Mouse (Mus musculus) kidney, embryonic 14.5 days (tissue): ENCODE measurements around the gene Ctsd. TPM values are rescaled to one million over a fixed set of nuclear protein-coding genes. Genes with fewer than 3 reads are reported as not detected.

Source experiments
- ATAC-seq: fragments of 200-750 bp; cut with Nextera tagmentation; 2 replicates; pipeline ENCODE4 v1.8.0; 2017; ENCODE audit warnings: moderate number of reproducible peaks, mild to moderate bottlenecking, moderate TSS enrichment, moderate library complexity; ENCODE audit not compliant: low FRiP score, low TSS enrichment
- H3K27ac ChIP-seq: fragments of 300-500 bp; sonication (generic); 2 replicates; pipeline ENCODE4 v1.5.1; 2014; ENCODE audit warnings: low read depth, mild to moderate bottlenecking, low read length, moderate library complexity, mixed read lengths
- H3K27me3 ChIP-seq: fragments of 300-500 bp; sonication (generic); 2 replicates; pipeline ENCODE4 v1.6.1; 2014; ENCODE audit warnings: mild to moderate bottlenecking, low read length; ENCODE audit not compliant: control insufficient read depth, insufficient read depth
- H3K36me3 ChIP-seq: fragments of 300-500 bp; sonication (generic); 2 replicates; pipeline ENCODE4 v1.6.1; 2014; ENCODE audit warnings: low read length, mixed read lengths; ENCODE audit not compliant: control insufficient read depth, insufficient read depth
- H3K4me1 ChIP-seq: fragments of 300-500 bp; sonication (generic); 2 replicates; pipeline ENCODE4 v1.6.1; 2014; ENCODE audit warnings: low read length, mixed read lengths; ENCODE audit not compliant: control insufficient read depth, insufficient read depth
- H3K4me2 ChIP-seq: fragments of 300-500 bp; sonication (generic); replicated peaks from 2 replicates; pipeline ENCODE4 v1.6.1; 2014; ENCODE audit warnings: low read depth, mild to moderate bottlenecking, low read length
- H3K4me3 ChIP-seq: fragments of 300-500 bp; sonication (generic); 2 replicates; pipeline ENCODE4 v1.5.1; 2014; ENCODE audit warnings: mild to moderate bottlenecking, low read length
- H3K9ac ChIP-seq: fragments of 300-500 bp; sonication (generic); 2 replicates; pipeline ENCODE4 v1.6.1; 2014; ENCODE audit warnings: low read depth, mild to moderate bottlenecking, low read length, moderate library complexity
- H3K9me3 ChIP-seq: fragments of 300-500 bp; sonication (generic); 2 replicates; pipeline ENCODE4 v1.6.1; 2016; ENCODE audit warnings: low read length; ENCODE audit not compliant: control insufficient read depth
- WGBS: fragments of 180-500 bp; shearing (Covaris S2); extraction: QIAGEN DNeasy Blood & Tissue Kit; methylation state at CpG from one replicate; pipeline ENCODE4 v1.1.7; 2014; 5-methylcytosine and 5-hydroxymethylcytosine counted together
- polyA plus RNA-seq: library from polyadenylated mRNA; unstranded; fragments of >200 nt; fragmentation: Nextera tagmentation; extraction: Ambion mirVana; gene quantifications from 2 replicates; pipeline ENCODE4 v1.2.1, GENCODE M21; 2014

The Ctsd gene
- polyA plus RNA-seq, 1 experiment from 2014 or later: 260 TPM

GRCm38 (mm10) chr7:142368856-142369255 is 19.0 kb downstream of the Ctsd start:
- no peaks in the 10 kb centered on the region for H3K9me3 ChIP-seq
- H3K27me3 ChIP-seq: peaks cover 27% of the 10 kb centered on the region
- ATAC-seq: no peak
- no peak overlapping the region for H3K27ac ChIP-seq
- WGBS: 45% methylated on average over 2 of the region's 2 CpGs
- H3K36me3 ChIP-seq: no peaks in the 10 kb centered on the region
- no peak overlapping the region for H3K9ac ChIP-seq
- H3K4me2 ChIP-seq: no peak overlapping the region
- no peak overlapping the region for H3K4me3 ChIP-seq
- peaks cover 4% of the 10 kb centered on the region; the same call in 1 of the 2 replicates for H3K4me1 ChIP-seq

- WGBS: 69% methylated on average over 4 of the region's 4 CpGs
Measured at GRCm38 (mm10) chr7:142363107-142363506, 24.7 kb downstream of the Ctsd start.

GRCm38 (mm10) chr7:142360743-142361142 is 27.1 kb downstream of the Ctsd start:
- Histone ChIP-seq H3K9ac (no peak overlapping the region), H3K27me3 (no peaks in the 10 kb centered on the region), H3K4me1 (no peaks in the 10 kb centered on the region), H3K4me2 (no peak overlapping the region), H3K27ac (no peak overlapping the region), H3K9me3 (no peaks in the 10 kb centered on the region), H3K4me3 (no peak overlapping the region), H3K36me3 (no peaks in the 10 kb centered on the region)
- ATAC-seq: no peak

More at GRCm38 (mm10) chr7:142363107-142363506, 24.7 kb downstream of the Ctsd start:
- Histone ChIP-seq H3K4me3 (no peak overlapping the region), H3K9me3 (no peaks in the 10 kb centered on the region), H3K4me1 (no peaks in the 10 kb centered on the region), H3K36me3 (no peaks in the 10 kb centered on the region), H3K27me3 (no peaks in the 10 kb centered on the region), H3K27ac (no peak overlapping the region), H3K9ac (no peak overlapping the region), H3K4me2 (no peak overlapping the region)
- no peak for ATAC-seq

- Histone ChIP-seq H3K9me3 (no peaks in the 10 kb centered on the region), H3K27me3 (no peaks in the 10 kb centered on the region), H3K4me3 (no peak overlapping the region), H3K9ac (no peak overlapping the region), H3K4me2 (no peak overlapping the region), H3K36me3 (no peaks in the 10 kb centered on the region), H3K27ac (no peak overlapping the region), H3K4me1 (no peaks in the 10 kb centered on the region; the same call in 1 of the 2 replicates)
- WGBS: 64% methylated on average over 8 of the region's 8 CpGs
- no peak for ATAC-seq
Measured at GRCm38 (mm10) chr7:142359129-142359528, 28.7 kb downstream of the Ctsd start.

- ATAC-seq: no peak
- H3K9me3 ChIP-seq: no peaks in the 10 kb centered on the region
- no peaks in the 10 kb centered on the region; the same call in 1 of the 2 replicates for H3K4me1 ChIP-seq
- H3K9ac ChIP-seq: no peak overlapping the region
- 70% methylated on average over 3 of the region's 3 CpGs for WGBS
- no peak overlapping the region for H3K27ac ChIP-seq
- H3K36me3 ChIP-seq: no peaks in the 10 kb centered on the region
- H3K27me3 ChIP-seq: no peaks in the 10 kb centered on the region
- H3K4me2 ChIP-seq: no peak overlapping the region
- no peak overlapping the region for H3K4me3 ChIP-seq
Measured at GRCm38 (mm10) chr7:142357566-142357965, 30.3 kb downstream of the Ctsd start.

GRCm38 (mm10) chr7:142354661-142355233 is 33.1 kb downstream of the Ctsd start:
- 62% methylated on average over 8 of the region's 8 CpGs for WGBS
- H3K9ac ChIP-seq: no peak overlapping the region
- H3K4me2 ChIP-seq: no peak overlapping the region
- peaks cover 6% of the 10 kb centered on the region; the same call in 1 of the 2 replicates for H3K4me1 ChIP-seq
- H3K36me3 ChIP-seq: no peaks in the 10 kb centered on the region
- H3K27ac ChIP-seq: no peak overlapping the region
- no peaks in the 10 kb centered on the region for H3K9me3 ChIP-seq
- no peak for ATAC-seq
- no peak overlapping the region for H3K4me3 ChIP-seq
- no peaks in the 10 kb centered on the region for H3K27me3 ChIP-seq

- no peak overlapping the region for H3K9ac ChIP-seq
- H3K4me2 ChIP-seq: no peak overlapping the region
- ATAC-seq: no peak
- no peak overlapping the region for H3K27ac ChIP-seq
- no peak overlapping the region for H3K4me3 ChIP-seq
- no peaks in the 10 kb centered on the region for H3K36me3 ChIP-seq
- 73% methylated on average over 5 of the region's 5 CpGs for WGBS
- no peaks in the 10 kb centered on the region for H3K27me3 ChIP-seq
- H3K4me1 ChIP-seq: peaks cover 6% of the 10 kb centered on the region; the same call in 1 of the 2 replicates
- H3K9me3 ChIP-seq: no peaks in the 10 kb centered on the region
Measured at GRCm38 (mm10) chr7:142353854-142354253, 34.0 kb downstream of the Ctsd start.

GRCm38 (mm10) chr7:142351569-142351968 is 36.3 kb downstream of the Ctsd start:
- Histone ChIP-seq H3K9me3 (no peaks in the 10 kb centered on the region), H3K4me1 (peaks cover 6% of the 10 kb centered on the region; the same call in 1 of the 2 replicates), H3K4me2 (no peak overlapping the region), H3K9ac (no peak overlapping the region), H3K27ac (no peak overlapping the region), H3K36me3 (no peaks in the 10 kb centered on the region), H3K4me3 (no peak overlapping the region), H3K27me3 (no peaks in the 10 kb centered on the region)
- no peak for ATAC-seq
- WGBS: 57% methylated on average over 5 of the region's 5 CpGs

- 14% methylated on average over 9 of the region's 9 CpGs for WGBS
- Histone ChIP-seq H3K4me2 (no peak overlapping the region), H3K9ac (no peak overlapping the region), H3K4me3 (no peak overlapping the region), H3K27ac (0 out of 2 replicates have a peak overlapping the region, but pooled peaks have one; percentile 10), H3K27me3 (no peaks in the 10 kb centered on the region), H3K36me3 (no peaks in the 10 kb centered on the region), H3K4me1 (peaks cover 6% of the 10 kb centered on the region; the same call in 1 of the 2 replicates), H3K9me3 (no peaks in the 10 kb centered on the region)
- peak; percentile 84 for ATAC-seq
Measured at GRCm38 (mm10) chr7:142349308-142349961, 38.4 kb downstream of the Ctsd start.
